Mouse (Mus musculus): ENCODE data around the gene 1700017B05Rik. TPM values are rescaled to one million over a fixed set of nuclear protein-coding genes. Genes with fewer than 3 reads are reported as not detected.
"Not testable (repeated sequence)": the region's sequence is repeated elsewhere in the genome, so short reads cannot be mapped to it uniquely, and the experiment has no call there.

Gene 1700017B05Rik
- polyA plus RNA-seq, 1 experiment from 2014 or later = 9.1 TPM

DNA sequence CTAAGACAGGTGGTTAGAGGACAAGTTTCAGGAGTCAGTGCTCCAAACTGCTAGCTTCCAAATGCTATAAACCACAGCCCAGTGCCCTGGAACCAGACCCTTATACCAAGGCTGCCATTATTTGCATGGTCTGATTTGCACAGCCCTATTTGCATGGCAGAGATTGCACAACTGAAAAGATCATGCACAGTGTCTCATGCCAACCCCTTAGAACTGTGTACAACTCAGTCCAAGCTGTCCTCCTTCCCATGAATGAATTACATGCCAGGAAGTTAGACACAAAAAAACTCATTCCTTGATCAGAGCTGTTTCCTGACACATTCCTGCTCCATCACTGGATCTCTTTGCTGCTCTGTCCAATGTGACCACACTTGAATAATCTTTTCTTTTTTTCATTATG is 39.1 kb downstream of the 1700017B05Rik start:
- no peaks in the 10 kb centered on the region for H3K36me3 ChIP-seq (replicated peaks)
- ATAC-seq (ENCODE audit: low FRiP score) = no peak
- H3K27me3 ChIP-seq = no peaks in the 10 kb centered on the region
- H3K4me2 ChIP-seq = no peak overlapping the region
- H3K4me3 ChIP-seq (replicated peaks) = no peak overlapping the region
- H3K9ac ChIP-seq = no peak overlapping the region
- H3K9me3 ChIP-seq = no peaks in the 10 kb centered on the region
- no peak overlapping the region for H3K27ac ChIP-seq
- no peaks in the 10 kb centered on the region for H3K4me1 ChIP-seq

DNA sequence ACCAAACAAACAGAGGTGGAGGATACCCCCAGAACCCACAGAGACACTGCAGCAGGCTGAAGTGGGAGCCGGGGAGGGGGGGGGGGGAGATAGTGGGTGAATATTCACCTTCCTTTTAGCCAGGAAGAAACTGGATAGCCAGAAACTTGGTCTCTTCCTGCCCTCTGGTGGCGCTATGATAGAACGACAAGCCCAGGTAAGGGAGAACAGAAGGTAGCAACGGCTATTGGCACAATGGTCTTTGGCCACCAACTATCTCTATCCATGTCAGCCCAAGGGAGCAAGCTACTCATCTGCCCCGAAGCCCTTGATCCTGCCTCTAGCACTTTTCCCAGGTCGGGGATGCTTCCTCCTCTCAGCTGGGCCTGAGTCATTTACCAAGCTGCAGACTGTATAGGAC is 42.1 kb downstream of the 1700017B05Rik start:
- H3K36me3 ChIP-seq (replicated peaks) = no peaks in the 10 kb centered on the region
- H3K9ac ChIP-seq = no peak overlapping the region
- no peak for ATAC-seq (ENCODE audit: low FRiP score)
- WGBS = 23% methylated on average over 6 of the region's 6 CpGs
- H3K27me3 ChIP-seq = no peaks in the 10 kb centered on the region
- H3K4me3 ChIP-seq (replicated peaks) = no peak overlapping the region
- no peak overlapping the region for H3K4me2 ChIP-seq
- no peaks in the 10 kb centered on the region for H3K9me3 ChIP-seq
- no peaks in the 10 kb centered on the region for H3K4me1 ChIP-seq
- no peak overlapping the region for H3K27ac ChIP-seq

DNA sequence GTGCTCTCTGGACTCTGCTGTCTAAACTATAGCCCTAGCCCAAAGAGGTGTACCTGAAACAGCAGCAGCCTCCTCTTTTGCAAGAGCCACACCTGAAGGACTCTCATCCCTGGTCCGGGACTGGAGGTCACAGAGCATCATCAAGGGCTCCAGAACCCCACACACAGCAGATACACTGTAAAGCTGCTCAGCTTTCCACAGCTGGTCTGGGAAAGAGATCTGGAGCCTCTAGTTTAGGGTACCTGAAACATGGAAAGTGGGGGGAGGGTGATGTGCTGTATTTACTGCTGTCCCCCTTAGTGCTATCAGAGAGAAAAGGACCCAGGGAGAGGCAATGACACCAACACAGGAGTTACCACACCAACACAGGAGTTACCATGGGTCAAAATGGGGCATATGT is 42.9 kb downstream of the 1700017B05Rik start:
- Histone ChIP-seq H3K4me2 (no peak overlapping the region), H3K9ac (no peak overlapping the region), H3K4me1 (no peaks in the 10 kb centered on the region), H3K9me3 (no peaks in the 10 kb centered on the region), H3K27me3 (no peaks in the 10 kb centered on the region), H3K27ac (no peak overlapping the region), H3K4me3 (replicated peaks) (no peak overlapping the region), H3K36me3 (replicated peaks) (no peaks in the 10 kb centered on the region)
- ATAC-seq (ENCODE audit: low FRiP score) = no peak
- WGBS = 90% methylated on average over 1 of the region's 1 CpGs

DNA sequence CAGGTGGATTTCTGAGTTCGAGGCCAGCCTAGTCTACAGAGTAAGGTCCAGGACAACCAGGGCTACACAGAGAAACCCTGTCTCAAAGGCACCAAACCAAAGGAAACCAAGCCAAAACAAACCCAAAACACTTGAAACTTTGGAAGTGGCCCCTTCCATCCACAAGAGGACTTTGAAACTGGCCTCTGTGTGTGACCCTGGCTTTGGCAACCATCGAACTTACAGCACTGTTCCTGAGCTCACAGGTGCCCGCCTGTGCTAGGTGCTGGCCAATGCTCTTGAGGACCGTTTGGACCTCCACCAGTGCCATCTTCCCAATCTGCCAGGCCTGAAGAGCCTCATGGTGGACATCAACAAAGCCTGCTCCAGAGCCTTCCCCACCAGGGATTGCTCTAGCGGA is 43.6 kb downstream of the 1700017B05Rik start:
- Histone ChIP-seq H3K9me3 (no peaks in the 10 kb centered on the region), H3K4me1 (no peaks in the 10 kb centered on the region), H3K9ac (no peak overlapping the region), H3K36me3 (replicated peaks) (no peaks in the 10 kb centered on the region), H3K27me3 (no peaks in the 10 kb centered on the region), H3K27ac (no peak overlapping the region), H3K4me3 (replicated peaks) (no peak overlapping the region), H3K4me2 (no peak overlapping the region)
- ATAC-seq (ENCODE audit: low FRiP score) = no peak
- 79% methylated on average over 5 of the region's 5 CpGs for WGBS

DNA sequence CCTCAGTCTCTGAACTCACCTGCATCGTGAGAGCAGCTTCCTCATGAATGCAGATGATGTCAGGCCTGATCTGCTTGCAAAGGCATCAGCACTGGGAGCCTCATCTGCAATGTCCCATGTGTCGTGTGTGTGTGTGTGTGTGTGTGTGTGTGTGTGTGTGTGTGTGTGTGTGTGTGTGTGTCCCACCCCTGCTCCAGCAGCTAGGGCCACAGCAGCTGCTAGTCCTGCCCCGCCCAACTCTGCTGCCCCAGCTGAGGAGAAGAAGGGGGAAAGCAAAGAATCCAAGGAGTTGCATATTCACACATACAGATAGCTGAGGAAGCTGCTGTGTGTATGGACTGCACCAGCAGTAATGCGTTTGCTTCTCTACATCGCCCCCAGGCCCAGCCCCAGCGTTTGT is 45.2 kb downstream of the 1700017B05Rik start:
- no peaks in the 10 kb centered on the region for H3K36me3 ChIP-seq (replicated peaks)
- WGBS = 85% methylated on average over 6 of the region's 6 CpGs

DNA sequence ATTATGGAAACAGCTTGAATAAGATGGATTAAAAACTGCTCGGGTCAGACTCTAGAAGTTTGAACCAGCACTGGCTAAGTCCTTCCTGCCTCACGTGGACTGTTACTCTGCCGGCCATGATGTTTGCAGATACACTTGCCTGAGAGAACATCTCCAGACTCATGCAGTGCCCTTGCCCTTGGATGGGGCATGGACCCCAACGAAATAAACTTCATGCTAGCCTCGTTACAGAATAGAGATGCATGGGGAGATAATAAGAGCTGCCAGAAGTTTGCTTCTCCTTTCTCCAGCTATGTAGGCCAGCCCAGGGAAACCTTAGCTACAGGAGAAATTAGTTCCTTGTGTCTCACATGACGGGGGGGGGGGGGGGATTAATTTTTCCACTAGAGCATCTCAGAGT is 47.9 kb downstream of the 1700017B05Rik start:
- Histone ChIP-seq H3K27ac (no peak overlapping the region), H3K4me1 (no peaks in the 10 kb centered on the region), H3K9ac (no peak overlapping the region), H3K4me3 (replicated peaks) (no peak overlapping the region), H3K27me3 (no peaks in the 10 kb centered on the region), H3K9me3 (no peaks in the 10 kb centered on the region), H3K4me2 (no peak overlapping the region), H3K36me3 (replicated peaks) (no peaks in the 10 kb centered on the region)
- ATAC-seq (ENCODE audit: low FRiP score) = no peak
- 80% methylated on average over 6 of the region's 6 CpGs for WGBS

More for the DNA sequence above, 45.2 kb downstream of the 1700017B05Rik start:
- Histone ChIP-seq H3K9ac (no peak overlapping the region), H3K4me1 (no peaks in the 10 kb centered on the region), H3K4me3 (replicated peaks) (no peak overlapping the region), H3K27ac (no peak overlapping the region), H3K4me2 (no peak overlapping the region), H3K9me3 (no peaks in the 10 kb centered on the region), H3K27me3 (no peaks in the 10 kb centered on the region)
- no peak for ATAC-seq (ENCODE audit: low FRiP score)

DNA sequence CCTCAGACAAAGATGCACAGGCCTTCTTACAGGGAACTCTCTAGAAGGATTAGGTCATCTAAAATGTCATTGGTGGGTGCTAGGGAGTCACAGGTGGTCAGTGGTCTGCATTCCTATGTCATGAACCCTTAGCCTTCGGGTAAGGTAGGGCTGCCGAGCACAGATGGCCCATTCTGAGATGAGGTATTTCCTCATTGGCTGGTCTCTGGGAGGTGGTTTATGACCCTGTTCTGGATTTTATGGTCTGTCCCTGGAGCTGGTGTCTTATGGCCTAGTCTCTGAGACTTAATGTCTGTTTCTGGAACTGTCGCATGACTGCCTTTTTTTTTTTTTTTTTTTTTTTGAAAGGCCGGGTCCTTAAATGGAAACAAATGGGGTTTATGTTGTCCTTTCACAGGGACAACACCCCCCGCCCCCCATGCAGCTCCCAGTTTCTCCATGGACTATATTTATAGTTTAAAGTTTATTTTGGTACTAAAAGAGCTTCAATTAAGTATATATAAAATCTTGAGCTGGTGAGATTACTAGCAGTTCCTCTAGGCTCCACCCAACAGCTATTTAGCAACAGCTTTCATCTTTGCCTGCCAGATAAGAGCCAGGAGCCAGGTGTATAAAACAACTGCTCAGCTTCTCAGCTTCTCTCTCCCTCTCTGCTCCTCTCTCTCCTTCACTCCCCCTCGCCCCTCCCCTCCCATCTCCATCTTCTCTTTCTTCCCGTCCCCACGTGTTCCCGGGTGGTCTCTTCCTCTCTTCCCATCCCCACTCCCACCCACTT is 49.8 kb downstream of the 1700017B05Rik start:
- Histone ChIP-seq H3K9ac (no peak overlapping the region), H3K4me3 (replicated peaks) (no peak overlapping the region), H3K36me3 (replicated peaks) (no peaks in the 10 kb centered on the region), H3K27me3 (no peaks in the 10 kb centered on the region), H3K4me1 (no peaks in the 10 kb centered on the region), H3K9me3 (no peaks in the 10 kb centered on the region), H3K4me2 (no peak overlapping the region), H3K27ac (no peak overlapping the region)
- ATAC-seq (ENCODE audit: low FRiP score) = no peak
- 75% methylated on average over 9 of the region's 9 CpGs for WGBS

DNA sequence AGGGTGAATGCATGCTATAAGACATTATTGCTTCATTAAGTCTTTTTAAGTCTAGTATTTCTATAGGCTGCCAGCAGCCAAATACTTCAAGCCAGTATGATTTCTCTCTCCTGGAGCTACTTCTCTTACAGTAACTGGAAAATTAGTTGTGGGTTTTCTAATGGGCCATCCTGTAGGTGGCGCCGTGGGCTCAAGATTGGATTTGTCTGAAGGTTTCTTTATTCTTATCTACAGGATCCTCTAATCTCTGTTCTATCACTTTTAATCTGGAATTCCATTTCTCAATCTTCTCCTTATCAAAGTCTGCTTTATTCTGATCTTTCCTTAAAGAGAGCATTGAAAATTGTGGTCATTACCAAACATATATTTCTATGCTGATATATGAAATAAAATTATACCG is 53.1 kb downstream of the 1700017B05Rik start:
- no peak for ATAC-seq (ENCODE audit: low FRiP score)
- H3K9ac ChIP-seq = no peak overlapping the region
- H3K27ac ChIP-seq = no peak overlapping the region
- H3K4me1 ChIP-seq = no peaks in the 10 kb centered on the region
- 35% methylated on average over 3 of the region's 3 CpGs for WGBS
- no peak overlapping the region for H3K4me2 ChIP-seq
- H3K27me3 ChIP-seq = no peaks in the 10 kb centered on the region
- no peaks in the 10 kb centered on the region for H3K9me3 ChIP-seq
- H3K4me3 ChIP-seq (replicated peaks) = no peak overlapping the region
- H3K36me3 ChIP-seq (replicated peaks) = no peaks in the 10 kb centered on the region

DNA sequence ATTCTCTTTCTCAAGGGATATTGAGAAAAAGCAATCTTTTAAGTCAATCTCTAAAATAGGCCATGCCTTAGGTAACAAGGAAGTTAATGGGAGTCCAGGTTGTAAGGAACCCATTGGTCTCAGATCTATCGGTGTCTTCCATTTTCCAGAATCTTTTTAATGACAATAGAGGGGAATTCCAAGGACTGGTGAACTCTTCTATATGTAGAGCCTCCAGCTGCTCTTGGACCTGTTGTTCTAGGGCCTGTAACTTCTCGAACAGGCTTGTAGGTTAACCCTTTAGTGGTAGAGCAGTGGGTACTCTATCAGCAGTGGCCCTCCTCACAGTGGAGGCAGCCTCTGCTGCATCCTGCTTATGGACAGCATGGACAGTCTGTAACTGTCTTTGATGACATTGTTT is 55.5 kb downstream of the 1700017B05Rik start:
- H3K9ac ChIP-seq = no peak overlapping the region

DNA sequence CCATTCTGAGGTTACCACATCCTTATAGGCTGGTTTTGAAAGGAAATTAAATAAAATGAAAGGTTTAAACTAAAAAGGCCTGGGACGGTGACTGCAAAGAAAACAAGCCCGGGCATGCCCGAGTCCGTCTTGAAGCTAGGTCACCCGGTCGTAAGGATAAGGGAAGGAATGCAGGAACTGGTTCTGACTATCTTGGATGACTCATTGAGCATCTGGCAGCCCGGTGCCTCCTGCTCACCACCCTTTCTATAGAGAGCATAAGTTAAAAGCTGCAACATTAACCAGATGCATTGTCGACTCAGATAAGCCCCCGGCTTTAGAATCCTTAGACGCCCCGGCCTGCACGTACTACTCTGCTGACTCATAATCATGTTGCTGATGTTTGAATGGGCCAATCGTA is 58.8 kb downstream of the 1700017B05Rik start:
- not testable (repeated sequence) for H3K27me3 ChIP-seq; H3K9me3 ChIP-seq; H3K4me2 ChIP-seq; H3K27ac ChIP-seq; H3K4me1 ChIP-seq; H3K36me3 ChIP-seq (replicated peaks); H3K4me3 ChIP-seq (replicated peaks); H3K9ac ChIP-seq; ATAC-seq (ENCODE audit: low FRiP score)
- WGBS = 93% methylated on average over 13 of the region's 13 CpGs

More for the DNA sequence above, 55.5 kb downstream of the 1700017B05Rik start:
- Histone ChIP-seq H3K27me3 (no peaks in the 10 kb centered on the region), H3K36me3 (replicated peaks) (no peaks in the 10 kb centered on the region), H3K4me3 (replicated peaks) (no peak overlapping the region), H3K4me1 (no peaks in the 10 kb centered on the region), H3K9me3 (no peaks in the 10 kb centered on the region), H3K4me2 (no peak overlapping the region), H3K27ac (no peak overlapping the region)
- 74% methylated on average over 2 of the region's 2 CpGs for WGBS
- no peak for ATAC-seq (ENCODE audit: low FRiP score)

Other genes with a start within 250 kb of the 1700017B05Rik start
- gene Sin3a, start 190.6 kb downstream of the 1700017B05Rik start, polyA plus RNA-seq (2016; fragmentation: Nextera tagmentation; extraction: Ambion mirVana) = 42.1 and 52.7 TPM in 2 replicates
- gene Man2c1, start 131.9 kb downstream of the 1700017B05Rik start, polyA plus RNA-seq (2016; fragmentation: Nextera tagmentation; extraction: Ambion mirVana) = 50.8 and 52.1 TPM in 2 replicates
- gene Neil1, start 114.3 kb downstream of the 1700017B05Rik start, polyA plus RNA-seq (2016; fragmentation: Nextera tagmentation; extraction: Ambion mirVana) = 6.1 TPM in 2 replicates
- 108 TPM in 2 replicates for gene Commd4, start 104.3 kb downstream of the 1700017B05Rik start, polyA plus RNA-seq (2016; fragmentation: Nextera tagmentation; extraction: Ambion mirVana)
- gene Trcg1, start 26.1 kb downstream of the 1700017B05Rik start, polyA plus RNA-seq (2016; fragmentation: Nextera tagmentation; extraction: Ambion mirVana) = 0.06 TPM in 1 of 2 replicates, not detected in the other
- 24.4 and 24.7 TPM in 2 replicates for gene Ppcdc, start 177.5 kb upstream of the 1700017B05Rik start, polyA plus RNA-seq (2016; fragmentation: Nextera tagmentation; extraction: Ambion mirVana)
- 41.5 and 41.9 TPM in 2 replicates for gene Scamp5, start 205.4 kb upstream of the 1700017B05Rik start, polyA plus RNA-seq (2016; fragmentation: Nextera tagmentation; extraction: Ambion mirVana)
- 5.5 and 5.7 TPM in 2 replicates for gene Rpp25, start 241.4 kb upstream of the 1700017B05Rik start, polyA plus RNA-seq (2016; fragmentation: Nextera tagmentation; extraction: Ambion mirVana)

Measured in forebrain, embryonic 12.5 days (tissue).